ENCODE assay signal across 8 mouse cellular contexts in the genomic region with DNA sequence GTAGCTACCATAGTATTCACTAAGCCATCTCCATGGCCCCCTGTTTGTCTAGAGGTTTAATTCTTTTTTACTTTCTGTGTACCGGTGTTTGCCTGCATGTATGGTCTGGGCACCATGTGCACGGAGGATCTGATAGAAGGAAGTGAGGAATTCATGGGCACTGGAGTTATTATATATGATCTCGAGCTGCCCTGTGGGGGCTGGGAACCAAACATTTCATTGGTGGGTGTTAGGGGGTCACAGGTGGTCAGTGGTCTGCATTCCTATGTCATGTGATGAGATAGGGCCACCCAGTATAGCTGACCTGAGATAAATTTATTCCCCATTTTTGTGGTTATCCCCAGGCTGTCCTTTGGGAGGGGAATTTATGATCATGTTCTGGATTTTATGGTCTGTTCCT. TPM values are rescaled to one million over a fixed set of nuclear protein-coding genes. Genes with fewer than 3 reads are reported as not detected.
DNase-seq lines count a peak whose midpoint lies in the region; ATAC-seq lines count a peak whose summit lies in the region.

No protein-coding gene starts in this region.

- peak overlapping the region; percentile 99 for H3K27ac ChIP-seq in kidney, embryonic 15.5 days
- peak overlapping the region; percentile 98 for H3K27ac ChIP-seq in embryonic facial prominence, embryonic 10.5 days (replicated peaks)
- peak overlapping the region; percentile 98 for H3K27ac ChIP-seq in hindbrain, embryonic 16.5 days (ENCODE audit: low read depth, low read length)
- H3K27ac ChIP-seq in midbrain, embryonic 16.5 days (ENCODE audit: low read length) = peak overlapping the region; percentile 100

- H3K4me1 ChIP-seq in kidney, embryonic 15.5 days = peaks cover 39% of the 10 kb centered on the region
- peaks cover 31% of the 10 kb centered on the region for H3K4me1 ChIP-seq in embryonic facial prominence, embryonic 10.5 days
- peaks cover 20% of the 10 kb centered on the region for H3K4me1 ChIP-seq in hindbrain, embryonic 16.5 days (ENCODE audit: control insufficient read depth, insufficient read depth, low read depth, low read length)
- H3K4me1 ChIP-seq in midbrain, embryonic 16.5 days (ENCODE audit: control insufficient read depth, insufficient read depth, low read length) = peaks cover 33% of the 10 kb centered on the region

- no peak for ATAC-seq in kidney, embryonic 15.5 days (replicated peaks; ENCODE audit: low FRiP score)
- ATAC-seq in hindbrain, embryonic 16.5 days = no peak
- no peak; the same call in 1 of the 2 replicates for ATAC-seq in midbrain, embryonic 16.5 days

- H3K4me2 ChIP-seq in kidney, embryonic 15.5 days = peak overlapping the region; percentile 60
- H3K4me2 ChIP-seq in hindbrain, embryonic 16.5 days (ENCODE audit: low read length) = peak overlapping the region; percentile 63; the same call in 1 of the 2 replicates
- H3K4me2 ChIP-seq in midbrain, embryonic 16.5 days (ENCODE audit: low read length) = 0 out of 2 replicates have a peak overlapping the region, but pooled peaks have one; percentile 70

- no peaks in the 10 kb centered on the region for H3K27me3 ChIP-seq in kidney, embryonic 15.5 days
- peaks cover 9% of the 10 kb centered on the region; the same call in 1 of the 2 replicates for H3K27me3 ChIP-seq in embryonic facial prominence, embryonic 10.5 days (replicated peaks; ENCODE audit: low read depth, poor library complexity, severe bottlenecking)
- no peaks in the 10 kb centered on the region for H3K27me3 ChIP-seq in hindbrain, embryonic 16.5 days (replicated peaks; ENCODE audit: control insufficient read depth, insufficient read depth, low read length)
- H3K27me3 ChIP-seq in midbrain, embryonic 16.5 days (ENCODE audit: control insufficient read depth, insufficient read depth, low read depth, low read length) = no peaks in the 10 kb centered on the region

- no peak for DNase-seq in kidney, adult 18-20 months
- peak; percentile 35 for DNase-seq in embryonic facial prominence, embryonic 10.5 days (ENCODE audit: low spot score)
- DNase-seq in adrenal gland, postnatal 14 days = no peak
- no peak for DNase-seq in B cell, adult 2 months
- no peak for DNase-seq in layer of hippocampus, adult 11-12 months (ENCODE audit: low spot score)

- 45% methylated on average over 3 of the region's 3 CpGs for WGBS in kidney, embryonic 15.5 days
- WGBS in embryonic facial prominence, embryonic 10.5 days = 63% methylated on average over 3 of the region's 3 CpGs
- WGBS in hindbrain, embryonic 16.5 days = 53% methylated on average over 3 of the region's 3 CpGs
- WGBS in midbrain, embryonic 16.5 days = 42% methylated on average over 3 of the region's 3 CpGs

- peak overlapping the region; percentile 35; the same call in 1 of the 2 replicates for H3K9ac ChIP-seq in kidney, embryonic 15.5 days
- H3K9ac ChIP-seq in hindbrain, embryonic 16.5 days (ENCODE audit: low read depth, low read length) = no peak overlapping the region
- no peak overlapping the region for H3K9ac ChIP-seq in midbrain, embryonic 16.5 days (ENCODE audit: low read depth, low read length)

- no peak overlapping the region for H3K4me3 ChIP-seq in kidney, embryonic 15.5 days (replicated peaks)
- peak overlapping the region; percentile 52 for H3K4me3 ChIP-seq in embryonic facial prominence, embryonic 10.5 days
- no peak overlapping the region for H3K4me3 ChIP-seq in hindbrain, embryonic 16.5 days (ENCODE audit: low read length)
- no peak overlapping the region for H3K4me3 ChIP-seq in midbrain, embryonic 16.5 days (ENCODE audit: low read depth, low read length)

- no peaks in the 10 kb centered on the region for H3K9me3 ChIP-seq in kidney, embryonic 15.5 days (replicated peaks)
- no peaks in the 10 kb centered on the region for H3K9me3 ChIP-seq in embryonic facial prominence, embryonic 10.5 days
- no peaks in the 10 kb centered on the region for H3K9me3 ChIP-seq in hindbrain, embryonic 16.5 days (ENCODE audit: control insufficient read depth, low read length)
- H3K9me3 ChIP-seq in midbrain, embryonic 16.5 days (replicated peaks; ENCODE audit: control insufficient read depth, low read length, poor library complexity, severe bottlenecking) = no peaks in the 10 kb centered on the region

- H3K36me3 ChIP-seq in kidney, embryonic 15.5 days = no peaks in the 10 kb centered on the region
- H3K36me3 ChIP-seq in embryonic facial prominence, embryonic 10.5 days (replicated peaks) = no peaks in the 10 kb centered on the region
- no peaks in the 10 kb centered on the region for H3K36me3 ChIP-seq in hindbrain, embryonic 16.5 days (ENCODE audit: control insufficient read depth, insufficient read depth, low read length)
- no peaks in the 10 kb centered on the region for H3K36me3 ChIP-seq in midbrain, embryonic 16.5 days (ENCODE audit: control insufficient read depth, insufficient read depth, low read length)

RNA-seq across cellular contexts. Expression of gene Ubc, which starts 5.0 kb away (rescaled TPM):
- 1,049 and 1,140 TPM in 2 replicates for polyA plus RNA-seq in kidney, embryonic 15.5 days (2015; fragmentation: Nextera tagmentation; extraction: Ambion mirVana)
- polyA plus RNA-seq in embryonic facial prominence, embryonic 10.5 days (2016; fragmentation: Nextera tagmentation; extraction: Ambion mirVana) = 957 and 988 TPM in 2 replicates
- polyA plus RNA-seq in hindbrain, embryonic 16.5 days (2015; fragmentation: Nextera tagmentation; extraction: Ambion mirVana) = 1,508 and 1,522 TPM in 2 replicates
- polyA plus RNA-seq in midbrain, embryonic 16.5 days (2015; fragmentation: Nextera tagmentation; extraction: Ambion mirVana) = 1,506 and 1,517 TPM in 2 replicates
- 1,142 and 1,189 TPM in 2 replicates for total RNA-seq in adrenal gland, postnatal 14 days (2021)

RNA-seq across cellular contexts. Expression of gene Gm10382, which starts 5.9 kb away (rescaled TPM):
- polyA plus RNA-seq in kidney, embryonic 15.5 days (2015; fragmentation: Nextera tagmentation; extraction: Ambion mirVana) = 0.31 and 0.49 TPM in 2 replicates
- 0.53 and 0.60 TPM in 2 replicates for polyA plus RNA-seq in embryonic facial prominence, embryonic 10.5 days (2016; fragmentation: Nextera tagmentation; extraction: Ambion mirVana)
- polyA plus RNA-seq in hindbrain, embryonic 16.5 days (2015; fragmentation: Nextera tagmentation; extraction: Ambion mirVana) = 0.45 and 0.55 TPM in 2 replicates
- polyA plus RNA-seq in midbrain, embryonic 16.5 days (2015; fragmentation: Nextera tagmentation; extraction: Ambion mirVana) = 0.30 and 0.51 TPM in 2 replicates
- total RNA-seq in adrenal gland, postnatal 14 days (2021) = 0.26 and 0.49 TPM in 2 replicates

RNA-seq across cellular contexts. Expression of gene Dhx37, which starts 38.9 kb away (rescaled TPM):
- 13.3 and 15.6 TPM in 2 replicates for polyA plus RNA-seq in kidney, embryonic 15.5 days (2015; fragmentation: Nextera tagmentation; extraction: Ambion mirVana)
- polyA plus RNA-seq in embryonic facial prominence, embryonic 10.5 days (2016; fragmentation: Nextera tagmentation; extraction: Ambion mirVana) = 24.1 and 24.2 TPM in 2 replicates
- polyA plus RNA-seq in hindbrain, embryonic 16.5 days (2015; fragmentation: Nextera tagmentation; extraction: Ambion mirVana) = 10.2 and 12.0 TPM in 2 replicates
- 12.4 and 12.8 TPM in 2 replicates for polyA plus RNA-seq in midbrain, embryonic 16.5 days (2015; fragmentation: Nextera tagmentation; extraction: Ambion mirVana)
- 14.6 and 15.7 TPM in 2 replicates for total RNA-seq in adrenal gland, postnatal 14 days (2021)

RNA-seq across cellular contexts. Expression of gene Bri3bp, which starts 46.4 kb away (rescaled TPM):
- 41.5 and 42.0 TPM in 2 replicates for polyA plus RNA-seq in kidney, embryonic 15.5 days (2015; fragmentation: Nextera tagmentation; extraction: Ambion mirVana)
- 50.9 and 52.2 TPM in 2 replicates for polyA plus RNA-seq in embryonic facial prominence, embryonic 10.5 days (2016; fragmentation: Nextera tagmentation; extraction: Ambion mirVana)
- polyA plus RNA-seq in hindbrain, embryonic 16.5 days (2015; fragmentation: Nextera tagmentation; extraction: Ambion mirVana) = 40.2 and 42.5 TPM in 2 replicates
- 38.3 and 41.6 TPM in 2 replicates for polyA plus RNA-seq in midbrain, embryonic 16.5 days (2015; fragmentation: Nextera tagmentation; extraction: Ambion mirVana)
- total RNA-seq in adrenal gland, postnatal 14 days (2021) = 24.0 and 27.9 TPM in 2 replicates

RNA-seq across cellular contexts. Expression of gene Scarb1, which starts 54.1 kb away (rescaled TPM):
- 67.6 and 97.9 TPM in 2 replicates for polyA plus RNA-seq in kidney, embryonic 15.5 days (2015; fragmentation: Nextera tagmentation; extraction: Ambion mirVana)
- 43.2 and 47.3 TPM in 2 replicates for polyA plus RNA-seq in embryonic facial prominence, embryonic 10.5 days (2016; fragmentation: Nextera tagmentation; extraction: Ambion mirVana)
- 55.3 and 62.6 TPM in 2 replicates for polyA plus RNA-seq in hindbrain, embryonic 16.5 days (2015; fragmentation: Nextera tagmentation; extraction: Ambion mirVana)
- polyA plus RNA-seq in midbrain, embryonic 16.5 days (2015; fragmentation: Nextera tagmentation; extraction: Ambion mirVana) = 43.8 and 51.6 TPM in 2 replicates
- 1,757 and 2,166 TPM in 2 replicates for total RNA-seq in adrenal gland, postnatal 14 days (2021)
